Mouse (Mus musculus) forebrain, embryonic 11.5 days (tissue): Measurements from ENCODE around the gene Usf1. TPM values are rescaled to one million over a fixed set of nuclear protein-coding genes. Genes with fewer than 3 reads are reported as not detected.

ENCODE experiments used
- ATAC-seq: fragments of 200-750 bp; cut with Nextera tagmentation; replicated peaks from 2 replicates; pipeline ENCODE4 v1.8.0; 2017; ENCODE audit warnings: moderate TSS enrichment; ENCODE audit not compliant: low FRiP score
- DNase-seq: peaks from one replicate; pipeline ENCODE4 v3.0.0-alpha.2; 2017; ENCODE audit warnings: low spot score
- H3K27ac ChIP-seq: fragments of 300-500 bp; sonication (generic); 2 replicates; pipeline ENCODE4 v1.5.1; 2014; ENCODE audit warnings: low read depth, low read length
- H3K27me3 ChIP-seq: fragments of 300-500 bp; sonication (generic); 2 replicates; pipeline ENCODE4 v1.6.1; 2014; ENCODE audit warnings: mild to moderate bottlenecking, low read length, mixed read lengths; ENCODE audit not compliant: control insufficient read depth, insufficient read depth
- H3K36me3 ChIP-seq: fragments of 300-500 bp; sonication (generic); 2 replicates; pipeline ENCODE4 v1.6.1; 2014; ENCODE audit warnings: mild to moderate bottlenecking, low read length, moderate library complexity, mixed read lengths; ENCODE audit not compliant: control insufficient read depth, insufficient read depth
- H3K4me1 ChIP-seq: fragments of 300-500 bp; sonication (generic); replicated peaks from 2 replicates; pipeline ENCODE4 v1.6.1; 2014; ENCODE audit warnings: low read length, mixed read lengths; ENCODE audit not compliant: control insufficient read depth, insufficient read depth
- H3K4me2 ChIP-seq: fragments of 300-500 bp; sonication (generic); 2 replicates; pipeline ENCODE4 v1.6.1; 2014; ENCODE audit warnings: low read depth, mild to moderate bottlenecking, low read length, moderate library complexity, mixed read lengths; ENCODE audit not compliant: severe bottlenecking
- H3K4me3 ChIP-seq: fragments of 300-500 bp; sonication (generic); 2 replicates; pipeline ENCODE4 v1.5.1; 2014; ENCODE audit warnings: low read depth, low read length
- H3K9ac ChIP-seq: fragments of 300-500 bp; sonication (generic); 2 replicates; pipeline ENCODE4 v1.6.1; 2014; ENCODE audit warnings: low read length
- H3K9me3 ChIP-seq: fragments of 300-500 bp; sonication (generic); 2 replicates; pipeline ENCODE4 v1.6.1; 2016; ENCODE audit warnings: low read length, mixed read lengths; ENCODE audit not compliant: control insufficient read depth
- WGBS: fragments of 180-500 bp; shearing (Covaris S2); extraction: QIAGEN DNeasy Blood & Tissue Kit; methylation state at CpG from one replicate; pipeline ENCODE4 v1.1.7; 2014; 5-methylcytosine and 5-hydroxymethylcytosine counted together
- polyA plus RNA-seq: library from polyadenylated mRNA; unstranded; fragments of >200 nt; fragmentation: Nextera tagmentation; extraction: Ambion mirVana; gene quantifications from 2 replicates; pipeline ENCODE4 v1.2.1, GENCODE M21; 2014

Usf1 gene
- polyA plus RNA-seq, 1 experiment from 2014 or later, result 152 TPM

- DNase-seq, result no peak
- ATAC-seq, result no peak
- Histone ChIP-seq H3K27ac (no peak overlapping the region), H3K36me3 (no peaks in the 10 kb centered on the region), H3K27me3 (peaks cover 3% of the 10 kb centered on the region; the same call in 1 of the 2 replicates), H3K9ac (no peak overlapping the region), H3K9me3 (no peaks in the 10 kb centered on the region), H3K4me1 (no peaks in the 10 kb centered on the region; the same call in 1 of the 2 replicates), H3K4me2 (no peak overlapping the region), H3K4me3 (no peak overlapping the region)
- WGBS, result 82% methylated on average over 11 of the region's 11 CpGs
Observed at GRCm38 (mm10) chr1:171382096-171382620, 29.0 kb upstream of the Usf1 start.

GRCm38 (mm10) chr1:171384361-171384760 is 26.8 kb upstream of the Usf1 start:
- Histone ChIP-seq H3K27ac (no peak overlapping the region), H3K36me3 (no peaks in the 10 kb centered on the region), H3K4me2 (no peak overlapping the region), H3K9me3 (no peaks in the 10 kb centered on the region), H3K4me1 (no peaks in the 10 kb centered on the region; the same call in 1 of the 2 replicates), H3K4me3 (no peak overlapping the region), H3K9ac (no peak overlapping the region), H3K27me3 (peaks cover 3% of the 10 kb centered on the region; the same call in 1 of the 2 replicates)
- 66% methylated on average over 9 of the region's 9 CpGs for WGBS
- ATAC-seq (no peak), DNase-seq (no peak)

GRCm38 (mm10) chr1:171385171-171385570 is 25.9 kb upstream of the Usf1 start:
- no peaks in the 10 kb centered on the region; the same call in 1 of the 2 replicates for H3K4me1 ChIP-seq
- DNase-seq (no peak), ATAC-seq (no peak)
- 60% methylated on average over 9 of the region's 9 CpGs for WGBS
- H3K9me3 ChIP-seq, result no peaks in the 10 kb centered on the region
- no peak overlapping the region for H3K4me2 ChIP-seq
- H3K27me3 ChIP-seq, result peaks cover 3% of the 10 kb centered on the region; the same call in 1 of the 2 replicates
- no peaks in the 10 kb centered on the region for H3K36me3 ChIP-seq
- no peak overlapping the region for H3K4me3 ChIP-seq
- H3K9ac ChIP-seq, result no peak overlapping the region
- H3K27ac ChIP-seq, result no peak overlapping the region

GRCm38 (mm10) chr1:171387099-171387498 is 24.0 kb upstream of the Usf1 start:
- DNase-seq (no peak), ATAC-seq (no peak)
- no peaks in the 10 kb centered on the region for H3K9me3 ChIP-seq
- no peak overlapping the region for H3K4me3 ChIP-seq
- no peaks in the 10 kb centered on the region for H3K27me3 ChIP-seq
- 20% methylated on average over 6 of the region's 6 CpGs for WGBS
- no peak overlapping the region for H3K4me2 ChIP-seq
- no peaks in the 10 kb centered on the region for H3K4me1 ChIP-seq
- no peaks in the 10 kb centered on the region for H3K36me3 ChIP-seq
- H3K27ac ChIP-seq, result no peak overlapping the region
- H3K9ac ChIP-seq, result no peak overlapping the region

GRCm38 (mm10) chr1:171388376-171389102 is 22.6 kb upstream of the Usf1 start, which contains the start of gene Arhgap30:
TSS of gene Arhgap30 (plus strand) at chr1:171388954.
- no peaks in the 10 kb centered on the region for H3K4me1 ChIP-seq
- H3K27me3 ChIP-seq, result no peaks in the 10 kb centered on the region
- H3K36me3 ChIP-seq, result no peaks in the 10 kb centered on the region
- H3K9ac ChIP-seq, result no peak within 1 kb of the TSS
- ATAC-seq (no peak), DNase-seq (no peak)
- H3K4me3 ChIP-seq, result no peak within 1 kb of the TSS
- H3K4me2 ChIP-seq, result no peak within 1 kb of the TSS
- no peak within 1 kb of the TSS for H3K27ac ChIP-seq
- no peaks in the 10 kb centered on the region for H3K9me3 ChIP-seq
- WGBS, result 79% methylated on average over 15 of the region's 15 CpGs

GRCm38 (mm10) chr1:171390101-171390500 is 21.0 kb upstream of the Usf1 start:
- Histone ChIP-seq H3K4me3 (no peak overlapping the region), H3K9me3 (no peaks in the 10 kb centered on the region), H3K27ac (no peak overlapping the region), H3K27me3 (no peaks in the 10 kb centered on the region), H3K4me1 (no peaks in the 10 kb centered on the region), H3K4me2 (no peak overlapping the region), H3K9ac (no peak overlapping the region), H3K36me3 (no peaks in the 10 kb centered on the region)
- WGBS, result 84% methylated on average over 4 of the region's 4 CpGs
- no peak for DNase-seq
- ATAC-seq, result no peak

- no peak overlapping the region for H3K4me3 ChIP-seq
- no peak overlapping the region for H3K9ac ChIP-seq
- no peaks in the 10 kb centered on the region for H3K36me3 ChIP-seq
- WGBS, result 70% methylated on average over 4 of the region's 4 CpGs
- DNase-seq (no peak), ATAC-seq (no peak)
- no peak overlapping the region for H3K27ac ChIP-seq
- no peaks in the 10 kb centered on the region for H3K27me3 ChIP-seq
- H3K9me3 ChIP-seq, result no peaks in the 10 kb centered on the region
- H3K4me2 ChIP-seq, result no peak overlapping the region
- H3K4me1 ChIP-seq, result no peaks in the 10 kb centered on the region
Observed at GRCm38 (mm10) chr1:171401821-171402220, 9.3 kb upstream of the Usf1 start.

- no peak overlapping the region for H3K27ac ChIP-seq
- 90% methylated on average over 9 of the region's 9 CpGs for WGBS
- H3K9me3 ChIP-seq, result no peaks in the 10 kb centered on the region
- DNase-seq, result no peak
- H3K4me1 ChIP-seq, result no peaks in the 10 kb centered on the region
- no peaks in the 10 kb centered on the region for H3K36me3 ChIP-seq
- H3K4me3 ChIP-seq, result no peak overlapping the region
- no peak overlapping the region for H3K9ac ChIP-seq
- no peak for ATAC-seq
- no peak overlapping the region for H3K4me2 ChIP-seq
- no peaks in the 10 kb centered on the region for H3K27me3 ChIP-seq
Observed at GRCm38 (mm10) chr1:171402991-171403390, 8.1 kb upstream of the Usf1 start.

GRCm38 (mm10) chr1:171407263-171407662 is 3.9 kb upstream of the Usf1 start:
- H3K9me3 ChIP-seq, result no peaks in the 10 kb centered on the region
- WGBS, result 84% methylated on average over 5 of the region's 5 CpGs
- no peak overlapping the region for H3K27ac ChIP-seq
- H3K36me3 ChIP-seq, result no peaks in the 10 kb centered on the region
- no peaks in the 10 kb centered on the region for H3K4me1 ChIP-seq
- H3K4me3 ChIP-seq, result no peak overlapping the region
- H3K27me3 ChIP-seq, result no peaks in the 10 kb centered on the region
- H3K4me2 ChIP-seq, result no peak overlapping the region
- DNase-seq (no peak), ATAC-seq (no peak)
- H3K9ac ChIP-seq, result no peak overlapping the region
